Mouse (Mus musculus) kidney, adult 9 months (tissue): ENCODE results near the gene Olfr120.
"Not testable (repeated sequence)": the region's sequence is repeated elsewhere in the genome, so short reads cannot be mapped to it uniquely, and the experiment has no call there.

Source experiments
- DNase-seq: peaks from one replicate; pipeline ENCODE4 v3.0.0; 2022

Gene Olfr120

GRCm38 (mm10) chr17:37721508-37721907 is at the start of gene Olfr120:
Olfr120 (plus strand) TSS chr17:37721808.
- DNase-seq = no peak

- DNase-seq = not testable (repeated sequence)
These were observed 25.3 kb upstream of the Olfr120 start, which contains the start of gene Olfr119 for GRCm38 (mm10) chr17:37696264-37696663. Olfr119 (plus strand) TSS chr17:37696564.

- DNase-seq = no peak
These were observed 16.5 kb downstream of the Olfr120 start for GRCm38 (mm10) chr17:37738070-37738469.

GRCm38 (mm10) chr17:37768307-37768706 is 46.7 kb downstream of the Olfr120 start, which contains the start of gene Olfr122:
Olfr122 (plus strand) TSS chr17:37768607.
- no peak for DNase-seq
